Mouse (Mus musculus) heart, adult 11 months (tissue): ENCODE results near the gene Sun1.

Experiments
- DNase-seq: peaks from one replicate; pipeline ENCODE4 v3.0.0; 2022

The Sun1 gene

DNA sequence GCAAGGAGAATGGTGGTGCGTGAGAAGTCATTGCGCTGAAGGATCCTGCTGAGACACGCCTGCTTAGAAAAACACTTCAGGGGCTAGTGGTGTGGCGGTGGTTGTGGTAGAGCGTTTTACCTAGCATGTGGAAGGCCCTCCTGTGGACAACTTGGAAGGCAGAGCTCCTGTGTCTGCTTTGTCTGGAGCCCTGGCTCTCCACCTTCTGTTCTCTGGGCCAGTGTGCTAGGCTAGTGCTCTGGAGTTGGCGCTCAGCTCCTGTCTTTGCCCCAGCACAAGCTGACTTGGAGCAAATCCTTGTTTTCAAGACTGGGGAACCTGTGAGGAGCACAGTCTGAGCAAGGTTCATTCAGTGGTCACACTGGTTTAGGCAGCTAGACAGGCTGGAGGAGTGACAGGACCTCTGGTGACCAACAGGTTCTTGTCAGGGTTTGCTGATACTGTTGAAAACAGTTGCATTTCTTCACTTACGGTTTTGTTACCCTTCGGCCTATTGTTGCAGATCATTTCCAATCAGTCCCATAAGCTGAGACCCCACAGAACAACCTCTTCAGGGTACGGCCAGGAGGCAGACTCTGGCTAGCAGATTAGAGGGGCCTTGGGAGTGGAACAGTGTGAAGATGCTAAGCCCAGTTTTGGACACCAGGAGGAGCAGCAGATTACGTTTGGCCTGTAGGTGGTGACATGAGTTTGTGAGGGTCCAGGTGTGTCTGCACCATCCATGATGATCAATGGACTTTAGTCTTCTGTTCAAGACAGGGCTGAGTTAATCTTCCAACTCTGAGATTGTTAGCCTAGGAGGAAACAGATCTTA is 8.6 kb downstream of the Sun1 start:
- DNase-seq: no peak

DNA sequence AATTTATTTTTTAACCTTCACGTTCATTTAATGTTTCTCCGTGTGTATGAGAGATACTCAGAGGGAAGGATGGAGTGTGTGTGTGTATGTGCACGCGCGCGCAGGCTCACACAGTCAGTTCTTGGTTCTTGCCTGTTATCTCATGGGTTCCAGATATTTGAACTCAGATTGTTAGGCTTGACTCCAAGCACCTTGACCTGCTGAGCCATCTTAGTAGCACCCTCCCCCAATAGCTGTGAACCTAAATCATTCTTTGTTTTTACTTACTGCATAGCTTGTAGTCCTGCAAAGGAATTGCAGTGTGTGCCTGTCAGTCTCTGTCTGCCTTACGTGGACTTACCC is 9.2 kb downstream of the Sun1 start:
- DNase-seq: no peak

- DNase-seq: no peak
Observed at GRCm38 (mm10) chr5:139211737-139212385, 11.4 kb downstream of the Sun1 start.

DNA sequence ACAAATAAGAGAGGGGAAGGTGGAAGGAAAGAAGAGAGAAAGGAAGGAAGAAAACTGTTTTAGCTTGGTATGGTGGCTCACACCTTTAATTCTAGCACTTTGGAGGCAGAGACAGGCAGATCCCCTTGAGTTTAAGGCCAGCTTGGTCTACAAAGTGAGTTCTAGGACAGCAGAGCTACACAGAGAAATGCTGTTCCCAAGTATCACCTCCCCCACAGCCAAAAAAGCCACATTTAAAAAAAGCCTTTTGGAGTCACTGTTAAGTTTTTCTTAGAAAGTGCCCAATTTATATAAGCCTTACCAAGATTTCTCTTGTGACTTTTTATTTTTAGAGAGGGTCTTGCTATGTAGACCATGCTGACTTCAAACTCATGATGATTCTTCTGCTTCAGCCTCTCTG is 13.9 kb downstream of the Sun1 start:
- no peak for DNase-seq

- DNase-seq: no peak
Observed at GRCm38 (mm10) chr5:139215184-139215583, 14.7 kb downstream of the Sun1 start.

DNA sequence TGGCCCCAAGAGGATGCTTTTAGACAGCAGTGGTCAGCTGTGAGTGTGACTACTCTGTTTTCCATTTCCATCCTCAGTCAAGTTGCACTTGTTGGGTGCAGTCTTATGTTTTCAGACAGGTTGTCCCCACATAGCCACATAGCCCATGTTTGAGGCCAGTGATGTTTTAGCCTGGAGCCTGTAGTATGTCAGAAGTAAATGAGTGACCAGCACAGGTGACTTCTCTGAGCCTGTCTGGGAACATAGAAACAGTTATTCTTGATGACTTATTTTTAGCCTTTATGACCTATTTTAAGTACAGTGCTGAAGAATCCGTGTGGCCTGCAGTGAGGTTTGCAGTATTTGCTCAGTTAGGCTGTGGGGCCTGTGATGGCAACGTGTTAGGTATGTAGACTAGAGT is 15.7 kb downstream of the Sun1 start:
- no peak for DNase-seq

GRCm38 (mm10) chr5:139216774-139217173 is 16.3 kb downstream of the Sun1 start:
- DNase-seq: no peak

GRCm38 (mm10) chr5:139220006-139220515 is 19.6 kb downstream of the Sun1 start:
- peak; percentile 91 for DNase-seq

DNA sequence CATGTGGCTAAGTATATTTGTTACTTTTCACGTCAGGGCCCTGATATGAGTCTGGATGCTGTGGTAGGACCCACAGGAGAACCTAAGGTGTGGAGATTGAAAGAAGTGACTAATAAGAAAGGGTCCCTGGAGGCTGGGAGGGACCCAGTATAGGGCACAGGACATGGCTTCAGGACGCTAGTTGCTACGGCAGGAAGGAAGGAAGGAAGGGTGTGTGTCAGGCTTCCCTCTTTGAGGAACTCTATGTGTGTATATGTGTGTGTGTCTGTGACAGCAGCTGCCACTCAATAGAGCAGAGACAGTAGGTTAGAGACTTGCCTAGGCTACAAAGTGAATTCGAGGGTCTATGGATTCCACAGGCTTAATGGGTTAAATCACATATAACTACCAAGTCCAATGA is 20.2 kb downstream of the Sun1 start:
- DNase-seq: peak; percentile 99

DNA sequence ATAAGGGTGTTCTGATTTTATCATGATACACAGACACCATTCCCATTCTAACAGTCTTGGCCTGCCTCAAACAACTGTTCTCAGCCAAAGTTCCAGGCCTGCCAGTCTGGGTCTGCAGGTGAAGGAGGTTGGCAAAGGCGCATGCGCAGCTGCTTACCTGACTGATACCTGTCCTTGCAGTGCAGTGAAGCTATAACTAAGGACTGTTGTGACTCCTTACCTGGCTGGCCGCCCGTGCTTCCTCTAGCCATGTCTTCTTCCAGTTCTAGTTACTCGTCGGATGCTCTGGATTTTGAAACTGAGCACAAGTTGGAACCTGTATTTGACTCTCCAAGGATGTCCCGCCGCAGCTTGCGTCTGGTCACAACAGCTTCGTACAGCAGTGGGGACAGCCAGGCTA is 22.9 kb downstream of the Sun1 start:
- DNase-seq: no peak

DNA sequence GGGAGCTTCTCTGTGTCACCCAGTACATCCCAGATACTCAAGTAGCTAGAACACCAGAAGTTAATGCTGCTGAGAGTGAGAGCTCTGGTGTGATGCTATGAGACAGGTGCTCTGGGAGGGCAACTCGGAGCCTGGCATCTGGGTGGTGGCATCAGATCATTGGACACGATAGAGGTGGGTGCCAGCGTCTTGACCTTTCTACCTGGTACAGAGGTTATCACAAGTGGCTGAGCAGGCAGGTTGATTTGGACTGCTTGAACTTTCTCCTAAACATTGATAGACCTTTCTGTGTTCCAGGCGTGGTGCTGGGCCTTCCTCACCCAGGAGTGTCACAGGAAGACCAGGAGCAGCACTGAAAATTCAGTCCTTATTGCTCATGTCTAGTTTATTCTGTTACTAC is 26.8 kb downstream of the Sun1 start:
- no peak for DNase-seq

GRCm38 (mm10) chr5:139227645-139228044 is 27.2 kb downstream of the Sun1 start:
- DNase-seq: no peak

- no peak for DNase-seq
Observed at GRCm38 (mm10) chr5:139228318-139228717, 27.9 kb downstream of the Sun1 start.

GRCm38 (mm10) chr5:139229716-139230115 is 29.3 kb downstream of the Sun1 start:
- DNase-seq: no peak

- DNase-seq: no peak
Observed at GRCm38 (mm10) chr5:139232083-139232482, 31.6 kb downstream of the Sun1 start.

GRCm38 (mm10) chr5:139234423-139234822 is 34.0 kb downstream of the Sun1 start:
- DNase-seq: no peak

- DNase-seq: no peak
Observed at GRCm38 (mm10) chr5:139237436-139237835, 37.0 kb downstream of the Sun1 start.

DNA sequence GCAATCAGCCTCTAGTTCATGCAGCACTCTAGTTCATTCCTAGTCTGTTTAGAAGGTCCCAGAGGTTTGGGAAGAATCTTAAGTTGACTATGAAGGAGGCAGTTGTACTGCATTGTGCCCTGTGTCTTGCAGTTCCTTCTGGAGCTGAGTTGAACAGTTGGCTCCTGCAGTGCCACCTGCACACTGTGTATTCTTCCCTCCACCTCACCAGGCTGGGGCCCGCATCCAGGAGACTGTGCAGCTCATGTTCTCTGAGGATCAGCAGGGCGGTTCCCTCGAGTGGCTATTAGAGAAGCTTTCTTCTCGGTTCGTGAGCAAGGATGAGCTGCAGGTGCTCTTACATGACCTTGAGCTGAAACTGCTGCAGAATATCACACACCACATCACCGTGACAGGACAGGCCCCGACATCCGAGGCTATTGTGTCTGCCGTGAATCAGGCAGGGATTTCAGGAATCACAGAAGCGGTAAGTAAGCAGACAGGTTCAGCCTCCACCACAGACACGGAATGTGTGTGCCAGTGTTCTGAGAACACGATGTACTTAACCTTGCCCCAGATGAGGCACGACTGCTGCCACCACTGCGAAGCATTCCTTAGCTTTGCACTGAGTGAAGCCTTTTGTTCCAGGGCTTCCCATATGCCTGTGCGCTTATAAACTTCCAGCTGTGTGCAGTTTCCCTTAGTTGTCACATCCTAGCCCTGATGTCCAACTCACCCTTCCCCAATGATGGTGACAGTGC is 40.8 kb downstream of the Sun1 start:
- DNase-seq: no peak

DNA sequence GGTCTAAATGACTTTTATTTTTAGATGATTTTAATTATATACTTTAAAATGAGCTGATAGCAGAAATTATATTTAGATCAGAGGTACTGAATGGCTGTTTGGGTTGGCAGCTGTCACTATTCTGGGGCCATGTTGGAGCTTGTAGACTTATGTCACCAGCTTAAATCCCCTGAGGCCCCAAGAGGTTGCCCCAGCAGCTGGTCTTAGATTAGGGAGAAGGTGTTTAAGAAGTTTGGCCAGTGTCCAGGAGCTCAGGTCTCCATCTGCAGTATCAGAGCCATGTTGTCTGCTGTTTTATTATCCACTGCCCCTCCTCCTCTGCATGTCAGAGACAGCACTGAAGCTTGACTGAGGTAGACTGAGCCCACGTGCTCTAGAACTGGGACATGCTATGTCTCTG is 42.9 kb downstream of the Sun1 start:
- no peak for DNase-seq

DNA sequence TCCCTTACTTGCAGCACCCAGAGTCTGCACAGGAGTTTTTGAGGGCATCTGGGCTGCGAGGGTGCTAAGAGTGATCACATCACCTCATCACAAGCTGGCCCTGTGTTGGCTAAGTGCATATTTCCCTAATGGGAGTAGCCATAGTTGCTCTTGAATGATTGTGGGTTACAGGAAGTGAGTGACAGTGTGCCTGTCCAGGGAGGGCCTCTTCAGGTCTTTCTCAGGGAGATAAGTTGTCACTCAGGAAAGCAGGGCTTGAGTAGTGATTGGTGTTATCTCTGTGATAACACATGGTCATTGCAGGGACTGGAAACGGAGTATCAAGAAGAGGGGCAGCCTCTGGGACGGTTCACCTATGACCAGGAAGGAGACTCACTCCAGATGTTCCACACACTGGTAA is 47.3 kb downstream of the Sun1 start:
- no peak for DNase-seq

- no peak for DNase-seq
Observed at GRCm38 (mm10) chr5:139248846-139249245, 48.4 kb downstream of the Sun1 start.

GRCm38 (mm10) chr5:139251279-139251678 is 50.8 kb downstream of the Sun1 start:
- peak; percentile 94 for DNase-seq

DNA sequence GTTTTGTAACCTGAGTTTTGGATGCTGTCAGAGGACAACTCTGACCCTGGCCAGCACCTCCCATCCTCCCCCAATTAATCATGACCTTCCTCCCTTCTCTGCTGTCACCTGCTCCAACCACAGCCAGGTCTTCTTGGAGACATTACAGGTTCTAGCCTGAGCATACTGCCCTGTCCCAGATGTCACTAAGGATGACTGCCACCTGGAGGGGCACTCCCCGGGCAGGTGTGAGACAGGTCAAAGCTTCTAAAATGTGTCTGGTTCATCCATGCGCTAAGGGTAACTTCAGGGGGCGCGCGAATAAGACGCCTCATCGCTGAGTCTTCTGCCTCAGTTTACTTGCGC is 51.3 kb downstream of the Sun1 start:
- DNase-seq: no peak
